Mouse (Mus musculus): Measurements from ENCODE around the gene Enox2. TPM values are rescaled to one million over a fixed set of nuclear protein-coding genes. Genes with fewer than 3 reads are reported as not detected.

Gene Enox2
- polyA plus RNA-seq, 1 experiment from 2014 or later = 8.7 TPM

DNA sequence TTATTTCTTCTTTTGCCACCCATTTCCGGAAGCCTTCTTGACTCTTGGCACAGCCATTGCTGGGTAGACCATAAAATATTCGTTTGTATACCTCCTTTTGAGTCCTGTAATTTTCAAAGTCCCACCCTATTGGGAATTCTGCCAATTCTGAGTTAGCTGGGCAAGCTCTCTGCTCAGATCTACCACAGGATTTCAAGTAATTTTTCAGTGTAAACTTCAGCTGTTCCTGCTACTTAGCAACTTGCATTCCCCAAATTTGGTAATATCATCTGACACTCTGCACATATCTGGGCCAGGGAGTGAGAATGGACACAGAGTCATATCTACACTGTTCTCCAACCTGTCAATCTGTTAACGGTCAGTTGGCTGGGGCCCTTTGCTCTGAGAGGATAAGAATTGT is 214.5 kb downstream of the Enox2 start:
- no peaks in the 10 kb centered on the region for H3K9me3 ChIP-seq (replicated peaks; ENCODE audit: control insufficient read depth, low read length)
- H3K4me3 ChIP-seq (replicated peaks; ENCODE audit: low read length) = no peak overlapping the region
- ATAC-seq (ENCODE audit: insufficient read depth, low FRiP score) = no peak
- H3K4me2 ChIP-seq (ENCODE audit: low read depth, low read length) = no peak overlapping the region
- H3K36me3 ChIP-seq (ENCODE audit: control insufficient read depth, insufficient read depth, low read length) = no peaks in the 10 kb centered on the region
- H3K9ac ChIP-seq (ENCODE audit: low read length) = no peak overlapping the region
- H3K27ac ChIP-seq (ENCODE audit: low read length) = no peak overlapping the region
- 53% methylated on average over 3 of the region's 3 CpGs for WGBS
- H3K4me1 ChIP-seq (ENCODE audit: control insufficient read depth, insufficient read depth, low read length) = peaks cover 2% of the 10 kb centered on the region; the same call in 1 of the 2 replicates
- H3K27me3 ChIP-seq (ENCODE audit: control insufficient read depth, insufficient read depth, low read length) = no peaks in the 10 kb centered on the region

DNA sequence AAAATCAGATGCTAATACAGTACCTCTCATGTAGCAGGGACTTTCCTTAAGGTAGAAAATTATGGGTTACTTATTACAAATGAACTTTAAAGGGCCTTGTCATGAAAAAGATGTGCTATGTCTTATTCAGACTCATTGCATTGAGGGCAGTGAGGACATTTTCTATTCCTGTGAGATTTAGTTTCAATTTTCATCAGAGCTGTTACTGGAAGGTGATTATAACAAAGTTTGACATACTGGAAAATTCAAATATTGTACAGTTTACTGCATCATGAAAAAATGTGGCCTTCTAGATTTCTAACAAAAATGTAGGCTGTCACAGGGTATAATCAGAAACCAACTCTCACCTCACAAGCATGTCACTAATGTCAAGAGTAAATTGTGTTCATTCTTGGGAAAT is 242.9 kb downstream of the Enox2 start:
- no peaks in the 10 kb centered on the region for H3K4me1 ChIP-seq (ENCODE audit: control insufficient read depth, insufficient read depth, low read length)
- no peak for ATAC-seq (ENCODE audit: insufficient read depth, low FRiP score)

GRCm38 (mm10) chrX:49009746-49010145 is 278.3 kb downstream of the Enox2 start:
- Histone ChIP-seq H3K9me3 (replicated peaks; ENCODE audit: control insufficient read depth, low read length) (no peaks in the 10 kb centered on the region), H3K27ac (ENCODE audit: low read length) (no peak overlapping the region), H3K4me1 (ENCODE audit: control insufficient read depth, insufficient read depth, low read length) (no peaks in the 10 kb centered on the region), H3K36me3 (ENCODE audit: control insufficient read depth, insufficient read depth, low read length) (no peaks in the 10 kb centered on the region), H3K4me3 (replicated peaks; ENCODE audit: low read length) (no peak overlapping the region), H3K27me3 (ENCODE audit: control insufficient read depth, insufficient read depth, low read length) (no peaks in the 10 kb centered on the region), H3K9ac (ENCODE audit: low read length) (no peak overlapping the region), H3K4me2 (ENCODE audit: low read depth, low read length) (no peak overlapping the region)
- WGBS = 73% methylated on average over 5 of the region's 5 CpGs
- ATAC-seq (ENCODE audit: insufficient read depth, low FRiP score) = no peak

More for the DNA sequence above, 242.9 kb downstream of the Enox2 start:
- Histone ChIP-seq H3K9me3 (replicated peaks; ENCODE audit: control insufficient read depth, low read length) (no peaks in the 10 kb centered on the region), H3K4me3 (replicated peaks; ENCODE audit: low read length) (no peak overlapping the region), H3K4me2 (ENCODE audit: low read depth, low read length) (no peak overlapping the region), H3K36me3 (ENCODE audit: control insufficient read depth, insufficient read depth, low read length) (no peaks in the 10 kb centered on the region), H3K27ac (ENCODE audit: low read length) (no peak overlapping the region), H3K27me3 (ENCODE audit: control insufficient read depth, insufficient read depth, low read length) (no peaks in the 10 kb centered on the region), H3K9ac (ENCODE audit: low read length) (no peak overlapping the region)

DNA sequence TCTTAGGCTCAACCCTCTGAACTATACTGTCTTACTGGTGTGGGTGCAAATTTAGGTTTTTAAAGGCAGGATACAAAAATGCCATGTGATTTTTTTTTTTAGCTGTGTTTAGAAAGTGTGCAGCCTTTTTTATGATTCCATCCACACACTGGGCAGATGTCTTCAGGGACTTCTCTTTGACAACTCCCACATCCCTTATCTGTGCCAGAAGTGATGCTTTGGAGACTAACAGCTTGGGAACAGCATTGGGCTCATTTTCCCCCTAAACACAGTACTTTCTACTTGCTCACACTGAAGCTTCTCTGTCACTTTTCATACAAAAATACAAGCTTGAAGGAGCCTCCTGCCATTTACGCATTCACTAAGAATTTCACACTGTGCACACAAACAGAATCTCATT is 282.4 kb downstream of the Enox2 start:
- Histone ChIP-seq H3K9ac (ENCODE audit: low read length) (no peak overlapping the region), H3K27me3 (ENCODE audit: control insufficient read depth, insufficient read depth, low read length) (no peaks in the 10 kb centered on the region), H3K9me3 (replicated peaks; ENCODE audit: control insufficient read depth, low read length) (no peaks in the 10 kb centered on the region), H3K27ac (ENCODE audit: low read length) (no peak overlapping the region), H3K4me3 (replicated peaks; ENCODE audit: low read length) (no peak overlapping the region), H3K4me1 (ENCODE audit: control insufficient read depth, insufficient read depth, low read length) (no peaks in the 10 kb centered on the region), H3K36me3 (ENCODE audit: control insufficient read depth, insufficient read depth, low read length) (no peaks in the 10 kb centered on the region), H3K4me2 (ENCODE audit: low read depth, low read length) (no peak overlapping the region)
- WGBS = 95% methylated on average over 1 of the region's 1 CpGs
- ATAC-seq (ENCODE audit: insufficient read depth, low FRiP score) = no peak

- Histone ChIP-seq H3K4me3 (replicated peaks; ENCODE audit: low read length) (no peak overlapping the region), H3K27me3 (ENCODE audit: control insufficient read depth, insufficient read depth, low read length) (no peaks in the 10 kb centered on the region), H3K9ac (ENCODE audit: low read length) (no peak overlapping the region), H3K4me2 (ENCODE audit: low read depth, low read length) (no peak overlapping the region), H3K27ac (ENCODE audit: low read length) (no peak overlapping the region), H3K4me1 (ENCODE audit: control insufficient read depth, insufficient read depth, low read length) (no peaks in the 10 kb centered on the region), H3K36me3 (ENCODE audit: control insufficient read depth, insufficient read depth, low read length) (no peaks in the 10 kb centered on the region), H3K9me3 (replicated peaks; ENCODE audit: control insufficient read depth, low read length) (no peaks in the 10 kb centered on the region)
- WGBS = 71% methylated on average over 1 of the region's 1 CpGs
- no peak for ATAC-seq (ENCODE audit: insufficient read depth, low FRiP score)
Measured at GRCm38 (mm10) chrX:49002892-49003291, 285.2 kb downstream of the Enox2 start.

GRCm38 (mm10) chrX:48985653-48986052 is 302.4 kb downstream of the Enox2 start:
- 75% methylated on average over 5 of the region's 5 CpGs for WGBS
- no peak for ATAC-seq (ENCODE audit: insufficient read depth, low FRiP score)

DNA sequence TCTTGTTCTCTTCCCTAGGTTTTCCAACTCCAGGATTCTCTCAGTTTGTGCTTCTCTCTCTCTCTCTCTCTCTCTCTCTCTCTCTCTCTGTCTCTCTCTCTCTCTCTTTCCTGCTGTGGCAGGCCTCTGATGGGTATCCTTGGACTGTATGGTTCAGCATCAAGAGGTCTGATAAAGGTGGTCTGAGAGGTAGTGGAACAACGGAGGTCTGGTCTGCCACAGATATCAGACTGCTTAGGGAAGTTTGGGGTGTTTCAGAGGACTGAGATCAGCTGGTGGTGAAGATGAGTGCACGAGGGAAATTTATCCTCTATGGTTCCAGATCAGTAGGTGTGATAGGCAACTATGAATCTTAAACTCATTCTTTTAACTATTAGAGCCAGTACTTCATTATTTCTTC is 303.6 kb downstream of the Enox2 start:
- Histone ChIP-seq H3K9me3 (replicated peaks; ENCODE audit: control insufficient read depth, low read length) (no peaks in the 10 kb centered on the region), H3K36me3 (ENCODE audit: control insufficient read depth, insufficient read depth, low read length) (no peaks in the 10 kb centered on the region), H3K4me3 (replicated peaks; ENCODE audit: low read length) (no peak overlapping the region), H3K27me3 (ENCODE audit: control insufficient read depth, insufficient read depth, low read length) (no peaks in the 10 kb centered on the region), H3K9ac (ENCODE audit: low read length) (no peak overlapping the region), H3K4me2 (ENCODE audit: low read depth, low read length) (no peak overlapping the region), H3K27ac (ENCODE audit: low read length) (no peak overlapping the region), H3K4me1 (ENCODE audit: control insufficient read depth, insufficient read depth, low read length) (no peaks in the 10 kb centered on the region)
- no peak for ATAC-seq (ENCODE audit: insufficient read depth, low FRiP score)
- 76% methylated on average over 2 of the region's 2 CpGs for WGBS

More at GRCm38 (mm10) chrX:48985653-48986052, 302.4 kb downstream of the Enox2 start:
- H3K9me3 ChIP-seq (replicated peaks; ENCODE audit: control insufficient read depth, low read length) = no peaks in the 10 kb centered on the region
- H3K27ac ChIP-seq (ENCODE audit: low read length) = no peak overlapping the region
- H3K4me1 ChIP-seq (ENCODE audit: control insufficient read depth, insufficient read depth, low read length) = no peaks in the 10 kb centered on the region
- no peak overlapping the region for H3K4me2 ChIP-seq (ENCODE audit: low read depth, low read length)
- no peak overlapping the region for H3K4me3 ChIP-seq (replicated peaks; ENCODE audit: low read length)
- H3K36me3 ChIP-seq (ENCODE audit: control insufficient read depth, insufficient read depth, low read length) = no peaks in the 10 kb centered on the region
- no peak overlapping the region for H3K9ac ChIP-seq (ENCODE audit: low read length)
- no peaks in the 10 kb centered on the region for H3K27me3 ChIP-seq (ENCODE audit: control insufficient read depth, insufficient read depth, low read length)

Other genes starting within 250 kb of the Enox2 start
- 2.2 and 27.2 TPM in 2 replicates for gene Arhgap36, start 175.7 kb upstream of the Enox2 start, polyA plus RNA-seq (2015; fragmentation: Nextera tagmentation; extraction: Ambion mirVana)